Mouse (Mus musculus) c-Kit-positive CD71-negative TER-119-negative erythroid progenitor cells, embryonic 14.5 days (primary cell): ENCODE measurements around the gene Apoe.

Source experiments
- DNase-seq: peaks from one replicate; pipeline ENCODE4 v3.0.0-alpha.2; 2013; ENCODE audit warnings: low read depth

The Apoe gene

GRCm38 (mm10) chr7:19716055-19716682 lies 17.2 kb upstream of the Apoe start:
- DNase-seq, result no peak

GRCm38 (mm10) chr7:19715239-19716054 lies 16.5 kb upstream of the Apoe start, which contains the start of gene Tomm40:
Tomm40 (minus strand) TSS chr7:19715438.
- DNase-seq, result peak; percentile 100

DNA sequence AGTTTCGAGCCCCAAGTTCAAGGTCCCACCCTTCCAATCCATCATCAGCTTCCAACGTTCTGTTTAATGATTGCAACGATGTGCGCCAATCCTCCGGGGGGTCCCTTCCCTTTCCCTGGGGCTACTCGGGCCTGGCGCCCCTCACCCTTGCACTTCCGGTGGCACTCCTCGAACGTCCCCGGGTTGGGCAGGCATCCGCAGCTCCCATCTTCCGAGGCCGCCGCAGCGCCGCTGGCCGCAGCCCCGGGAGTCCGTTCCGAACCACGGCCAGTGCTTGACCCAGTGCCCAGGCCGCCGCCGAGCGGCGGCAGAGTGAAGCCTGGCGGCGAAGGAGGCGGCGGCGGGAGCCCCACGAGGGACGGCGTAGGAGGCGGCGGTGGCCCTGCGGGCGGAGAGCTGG lies 15.8 kb upstream of the Apoe start:
- DNase-seq, result no peak

- DNase-seq, result no peak
These were observed 14.6 kb upstream of the Apoe start for GRCm38 (mm10) chr7:19713598-19713997.

- DNase-seq, result no peak
These were observed 14.2 kb upstream of the Apoe start for GRCm38 (mm10) chr7:19713196-19713595.

GRCm38 (mm10) chr7:19712414-19712813 lies 13.4 kb upstream of the Apoe start:
- DNase-seq, result no peak

- DNase-seq, result no peak
These were observed 11.7 kb upstream of the Apoe start for GRCm38 (mm10) chr7:19710650-19711049.

DNA sequence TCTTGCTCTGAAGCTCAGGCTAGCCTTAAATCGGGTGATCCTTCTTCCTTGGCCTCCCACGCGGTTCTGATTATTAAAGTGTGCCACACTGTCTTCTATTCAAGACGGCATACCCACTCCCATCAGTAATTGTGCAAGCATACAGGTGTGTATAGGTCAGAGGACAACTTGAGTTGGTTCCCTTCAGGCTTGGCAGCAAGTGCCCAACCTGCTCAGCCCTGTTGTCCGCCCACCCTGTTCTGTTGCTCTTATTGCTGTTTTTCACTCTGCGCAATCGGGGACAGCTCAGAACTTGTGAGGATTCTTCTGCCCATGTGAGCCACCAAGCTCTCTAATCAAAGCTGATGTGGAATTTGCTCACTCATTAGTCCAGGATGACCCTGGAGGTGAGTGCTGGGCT lies 6.3 kb upstream of the Apoe start:
- no peak for DNase-seq

DNA sequence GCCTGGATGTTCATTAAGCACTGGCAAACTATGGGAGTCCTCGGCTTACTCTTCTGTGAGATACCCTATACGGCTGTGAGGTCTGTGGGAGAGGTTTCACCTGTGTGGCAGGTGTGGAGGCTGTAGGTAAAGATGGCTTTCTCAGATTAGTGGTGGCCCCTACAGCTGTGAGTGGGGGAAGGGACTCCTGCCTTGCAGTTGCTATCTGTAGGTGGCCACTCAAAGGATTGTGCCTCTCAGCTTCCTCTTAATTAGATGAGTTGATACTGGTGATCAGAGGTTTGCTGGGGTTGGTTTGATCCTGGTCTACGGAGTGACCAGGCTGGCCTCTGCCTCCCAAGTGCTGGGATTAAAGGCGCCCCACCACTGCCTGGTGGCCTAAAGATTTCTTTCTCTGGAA lies 5.5 kb upstream of the Apoe start:
- no peak for DNase-seq

GRCm38 (mm10) chr7:19702859-19703555 lies 4.0 kb upstream of the Apoe start:
- DNase-seq, result no peak

DNA sequence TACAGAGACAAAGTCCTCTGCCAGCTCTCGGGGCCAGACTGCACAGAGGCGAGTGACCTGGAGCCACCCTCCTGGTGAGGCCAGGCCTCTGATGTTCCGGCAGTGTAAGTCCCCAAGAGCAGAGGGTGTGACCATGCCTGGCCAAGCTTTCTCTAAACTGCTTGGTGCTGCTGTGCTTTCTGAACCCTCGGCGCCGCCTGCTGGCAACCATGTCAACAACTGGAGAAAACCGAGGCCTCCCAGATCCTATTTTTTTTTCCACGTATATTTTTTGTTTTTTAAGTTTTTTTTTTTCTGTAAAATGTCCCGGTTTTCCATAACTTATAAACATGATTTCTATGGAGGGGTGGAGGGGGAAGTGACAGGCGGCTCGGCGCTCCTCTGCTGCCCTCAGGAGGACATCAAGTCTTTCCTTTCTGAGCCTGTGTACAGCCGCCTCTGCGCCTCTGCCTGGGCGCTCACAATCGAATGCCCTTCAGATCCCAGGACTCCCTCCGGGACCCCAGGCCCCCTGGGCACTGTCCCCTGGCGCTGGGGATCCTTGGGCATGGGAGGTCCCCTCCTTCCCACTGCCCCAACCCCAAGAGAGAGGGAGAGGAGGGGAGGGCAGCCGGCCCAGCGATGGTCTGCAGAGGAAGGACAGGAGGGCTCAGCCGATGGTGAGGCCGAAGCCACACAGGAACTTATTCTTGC lies 2.2 kb upstream of the Apoe start:
- no peak for DNase-seq

DNA sequence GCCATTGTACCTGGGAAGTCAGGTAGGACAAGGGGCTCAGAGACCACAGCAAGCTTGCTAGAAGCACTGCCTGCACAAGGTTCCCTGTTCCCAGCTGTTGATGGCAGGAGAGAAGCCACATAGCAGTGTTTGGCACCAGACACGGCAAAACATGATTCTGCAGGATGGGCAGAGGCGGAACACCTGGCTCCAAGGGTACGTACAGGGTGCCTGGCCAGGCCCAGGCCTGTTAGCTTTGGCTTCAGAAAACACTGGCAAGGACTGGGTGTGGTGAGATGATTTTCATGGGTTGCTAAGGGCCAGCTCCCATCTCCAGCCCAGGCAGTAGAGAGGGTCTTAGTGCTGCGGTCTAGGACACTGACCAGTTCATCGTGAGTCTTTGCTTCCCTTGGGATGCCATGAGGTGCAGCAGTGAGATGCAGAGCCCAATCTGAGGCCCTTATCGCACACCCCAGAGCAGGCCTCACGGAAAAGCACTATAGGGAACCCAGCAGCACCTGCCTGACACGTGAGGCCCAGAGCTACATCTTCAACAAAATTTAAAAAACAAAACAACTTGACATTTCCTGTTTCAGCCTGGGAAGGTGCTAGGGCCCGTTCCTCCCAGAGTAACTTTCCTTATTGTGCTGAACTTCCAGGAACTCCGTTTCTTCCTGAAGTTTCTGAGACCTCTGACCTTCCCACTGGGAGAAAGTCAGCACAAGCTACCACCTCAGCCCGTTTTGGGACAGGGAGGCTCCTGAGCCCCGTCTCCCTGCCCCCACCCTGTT lies 1.5 kb upstream of the Apoe start:
- DNase-seq, result no peak

DNA sequence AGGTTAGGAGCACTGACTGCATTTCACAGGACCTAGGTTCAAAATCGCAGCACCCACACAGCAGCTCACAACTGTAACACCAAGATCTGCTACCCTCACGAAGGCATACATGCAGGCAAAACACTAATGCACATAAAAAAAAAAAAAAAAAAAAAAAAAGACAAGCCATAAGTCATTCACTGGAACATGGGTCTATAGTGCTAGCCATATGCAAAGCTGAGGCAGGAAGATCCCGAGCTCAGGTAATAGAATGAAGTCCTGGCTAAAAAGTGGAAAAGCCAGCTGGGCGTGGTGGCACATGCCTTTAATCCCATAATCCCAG lies 800 bp upstream of the Apoe start:
- DNase-seq, result no peak

DNA sequence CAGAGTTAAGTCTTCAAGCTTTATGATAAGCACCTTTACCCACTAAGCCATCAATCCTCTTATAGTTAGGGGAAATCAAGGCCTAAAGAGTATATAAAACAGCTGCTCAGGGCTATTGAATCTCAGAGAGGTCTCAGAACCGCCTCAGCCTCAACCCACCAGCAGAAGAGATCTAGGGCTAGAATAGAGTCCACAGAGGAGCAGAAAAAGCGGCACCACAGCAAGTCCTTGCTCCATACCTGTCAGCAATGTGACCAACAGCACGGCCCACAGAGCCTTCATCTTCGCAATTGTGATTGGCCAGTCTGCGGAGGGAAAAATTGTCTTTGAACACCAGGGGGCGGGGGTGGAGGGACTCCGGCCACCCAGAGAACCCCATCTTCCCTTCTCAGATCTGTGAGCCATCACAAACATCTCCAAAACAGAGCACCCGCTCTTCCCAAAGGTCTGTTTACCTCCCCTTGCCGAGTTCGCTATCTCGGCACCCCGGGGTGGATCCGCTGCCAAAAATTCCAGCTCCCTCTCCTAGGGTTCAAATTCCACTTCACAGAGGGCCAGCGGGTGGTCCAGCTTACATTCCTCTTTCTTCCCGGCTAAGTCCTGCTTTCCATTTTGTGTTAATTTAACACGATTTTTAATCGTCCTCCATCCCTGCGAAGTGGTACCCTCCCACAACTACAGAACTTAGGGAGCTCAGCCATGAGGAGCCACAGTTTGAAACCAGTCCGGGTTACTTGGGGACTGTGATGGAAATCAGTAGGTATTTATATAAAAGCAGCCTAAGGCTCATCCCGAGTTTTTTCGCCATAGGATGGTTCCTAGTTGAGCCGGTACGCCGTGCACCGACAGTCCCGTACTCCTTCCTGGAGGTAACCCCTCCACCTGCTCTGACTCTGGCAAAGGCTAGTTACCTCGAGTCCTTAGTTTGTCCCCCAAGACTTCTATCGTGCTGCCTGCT lies 760 bp downstream of the Apoe start:
- no peak for DNase-seq

GRCm38 (mm10) chr7:19696336-19696873 lies 2.6 kb downstream of the Apoe start:
- no peak for DNase-seq

DNA sequence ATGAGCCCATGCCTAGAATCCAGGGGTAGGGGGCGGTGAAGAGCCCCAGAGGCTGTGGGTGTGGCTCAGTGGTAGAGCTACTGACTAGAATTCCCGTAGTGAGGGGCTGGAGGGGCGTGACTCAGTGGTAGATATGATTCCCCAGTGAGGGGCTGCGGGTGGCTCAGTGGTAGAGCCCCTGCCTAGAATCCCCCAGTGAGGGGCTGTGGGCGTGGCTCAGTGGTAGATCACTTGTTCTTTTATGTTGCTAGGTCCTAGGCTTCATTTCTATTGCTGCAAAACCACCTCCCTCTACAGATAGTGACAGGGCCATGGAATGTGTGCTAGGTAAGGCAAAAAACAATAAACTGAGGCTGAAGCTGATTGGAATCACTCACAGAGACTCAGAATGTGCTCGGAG lies 3.1 kb downstream of the Apoe start:
- no peak for DNase-seq

DNA sequence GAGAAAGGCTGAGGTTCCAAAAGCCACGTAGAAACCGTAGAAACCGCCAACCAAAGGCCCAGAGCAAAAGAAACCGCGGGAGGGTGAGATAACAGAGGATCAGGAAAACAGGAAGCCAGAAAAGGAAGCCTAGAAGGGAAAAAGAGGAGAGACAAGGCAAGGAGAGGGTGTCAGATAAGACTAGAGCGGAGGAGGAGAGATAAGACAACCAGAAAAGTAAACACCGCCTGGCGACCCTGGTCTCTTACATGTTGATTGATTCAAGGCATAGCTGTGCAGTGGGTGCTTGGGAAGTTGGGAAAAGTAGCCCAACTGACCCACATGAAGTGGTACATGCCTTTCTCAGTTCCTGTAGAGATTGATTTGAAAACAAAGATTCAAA lies 3.8 kb downstream of the Apoe start:
- no peak for DNase-seq

DNA sequence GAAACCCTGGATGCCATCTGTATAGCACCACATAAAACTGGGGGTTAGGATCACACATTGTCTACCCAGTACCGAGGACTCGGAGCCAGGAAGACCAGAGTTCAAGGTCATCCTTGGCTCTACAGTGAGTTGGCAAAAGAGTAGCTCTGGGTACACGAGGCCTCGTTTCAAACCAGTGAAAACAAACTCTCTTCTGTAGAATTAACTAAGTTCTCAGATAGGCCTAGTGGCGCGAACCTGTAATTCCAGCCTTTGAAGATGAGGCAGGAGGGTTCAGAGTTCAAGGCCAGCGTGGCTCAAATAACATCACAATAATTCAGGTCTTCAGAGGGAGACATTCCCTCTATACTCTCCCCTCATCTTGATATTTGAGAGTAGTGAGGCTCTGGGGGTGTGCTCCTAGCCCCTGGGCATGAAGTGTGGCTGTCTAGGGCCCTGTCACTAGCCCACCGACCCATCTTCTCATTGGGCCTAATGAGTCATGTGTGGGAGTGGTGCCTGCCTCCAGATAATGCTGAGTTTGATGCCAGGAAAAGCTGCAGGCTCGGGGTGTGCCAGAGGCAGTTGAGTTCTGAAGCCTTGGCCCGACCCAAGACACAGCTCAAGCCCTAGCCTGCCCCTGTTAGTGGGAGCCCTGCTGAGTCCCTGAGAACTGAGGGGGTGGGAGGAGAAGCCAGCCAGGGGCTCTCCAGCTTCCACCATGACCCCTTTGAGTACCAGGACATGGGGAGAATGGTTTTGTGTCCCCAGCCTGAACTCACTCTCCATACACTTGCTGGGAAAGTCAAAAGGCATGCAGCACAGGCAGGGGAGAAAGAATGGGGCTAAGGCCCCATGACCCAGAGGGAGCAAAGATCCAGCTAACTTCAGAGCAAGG lies 4.4 kb downstream of the Apoe start:
- no peak for DNase-seq

GRCm38 (mm10) chr7:19693421-19693820 lies 5.6 kb downstream of the Apoe start:
- DNase-seq, result no peak
